Mouse (Mus musculus) liver, embryonic 14.5 days (tissue): Measurements from ENCODE around the gene March5.

ENCODE experiments used
- CTCF ChIP-seq: IDR thresholded peaks from 2 replicates; pipeline ENCODE4 v1.5.1; 2016; ENCODE audit warnings: antibody characterized with exemption, low read depth, control low read depth
- EP300 ChIP-seq: IDR thresholded peaks from 2 replicates; pipeline ENCODE4 v1.6.1; 2016; ENCODE audit warnings: antibody characterized with exemption, low read depth

GRCm38 (mm10) chr19:37238651-37239050 lies 31.3 kb downstream of the March5 start:
- TF ChIP-seq EP300 (no peak), CTCF (no peak)
